Mouse (Mus musculus) liver, embryonic 14.5 days (tissue): ENCODE measurements around the gene Olfr285. TPM values are rescaled to one million over a fixed set of nuclear protein-coding genes. Genes with fewer than 3 reads are reported as not detected.

Source experiments
- ATAC-seq: fragments of 200-750 bp; cut with Nextera tagmentation; 2 replicates; pipeline ENCODE4 v1.8.0; 2017; ENCODE audit warnings: moderate number of reproducible peaks, mild to moderate bottlenecking, moderate library complexity; ENCODE audit not compliant: insufficient read depth
- DNase-seq, 3 experiments: peaks; one replicate each; pipeline ENCODE4 v3.0.0-alpha.2; 2012 to 2013; ENCODE audit warnings: low read depth in 3 of 3, low spot score in 3 of 3
- H3K27ac ChIP-seq: fragments of 300-500 bp; sonication (generic); 2 replicates; pipeline ENCODE4 v1.5.1; 2014; ENCODE audit warnings: moderate library complexity, mild to moderate bottlenecking, control low read depth, inconsistent platforms
- H3K27me3 ChIP-seq: fragments of 300-500 bp; sonication (generic); 2 replicates; pipeline ENCODE4 v1.6.1; 2014; ENCODE audit warnings: mild to moderate bottlenecking, low read length, moderate library complexity; ENCODE audit not compliant: control insufficient read depth, insufficient read depth
- H3K36me3 ChIP-seq: fragments of 300-500 bp; sonication (generic); replicated peaks from 2 replicates; pipeline ENCODE4 v1.6.1; 2014; ENCODE audit warnings: low read depth; ENCODE audit not compliant: control insufficient read depth, insufficient read depth
- H3K4me1 ChIP-seq, 2 experiments: fragments of 200-500 bp in 1 of 2; fragments of 300-500 bp in 1 of 2; sonication (generic) in 1 of 2; replicated peaks; 2 replicates each; pipeline ENCODE4 v1.6.1; 2012 to 2014; ENCODE audit warnings: antibody characterized with exemption in 1 of 2, inconsistent platforms in 1 of 2, low read length in 1 of 2; ENCODE audit not compliant: control insufficient read depth in 2 of 2, insufficient read depth in 2 of 2
- H3K4me2 ChIP-seq: fragments of 300-500 bp; sonication (generic); 2 replicates; pipeline ENCODE4 v1.6.1; 2014; ENCODE audit warnings: low read depth, mild to moderate bottlenecking, control low read depth, moderate library complexity
- H3K4me3 ChIP-seq, 2 experiments: fragments of 200-500 bp in 1 of 2; fragments of 300-500 bp in 1 of 2; sonication (generic) in 1 of 2; 2 replicates each; pipeline ENCODE4 v1.5.1; 2012 to 2014; ENCODE audit warnings: low read depth in 2 of 2, low read length in 2 of 2, mild to moderate bottlenecking in 2 of 2, control low read depth in 1 of 2, inconsistent platforms in 1 of 2, moderate library complexity in 1 of 2; ENCODE audit not compliant: insufficient read depth in 1 of 2
- H3K9ac ChIP-seq: fragments of 300-500 bp; sonication (generic); replicated peaks from 2 replicates; pipeline ENCODE4 v1.6.1; 2014; ENCODE audit warnings: mild to moderate bottlenecking, control low read depth, moderate library complexity
- H3K9me3 ChIP-seq: fragments of 300-500 bp; sonication (generic); 2 replicates; pipeline ENCODE4 v1.6.1; 2016; ENCODE audit warnings: low read length, mixed read lengths; ENCODE audit not compliant: control insufficient read depth
- CTCF ChIP-seq: IDR thresholded peaks from 2 replicates; pipeline ENCODE4 v1.5.1; 2016; ENCODE audit warnings: antibody characterized with exemption, low read depth, control low read depth
- EP300 ChIP-seq: IDR thresholded peaks from 2 replicates; pipeline ENCODE4 v1.6.1; 2016; ENCODE audit warnings: antibody characterized with exemption, low read depth
- WGBS: fragments of 180-500 bp; shearing (Covaris S2); extraction: QIAGEN DNeasy Blood & Tissue Kit; methylation state at CpG from one replicate; pipeline ENCODE4 v1.1.7; 2014; ENCODE audit not compliant: insufficient replicate concordance; 5-methylcytosine and 5-hydroxymethylcytosine counted together
- polyA plus RNA-seq, 2 experiments: library from polyadenylated mRNA; depleted of rRNA in 1 of 2; stranded (reverse) in 1 of 2; unstranded in 1 of 2; fragments of >200 nt; fragmentation: Nextera tagmentation in 1 of 2; extraction: Ambion mirVana in 1 of 2; gene quantifications; 2 replicates each; pipeline versions ENCODE4 v1.2.1 to v1.2.3; 2012 to 2014

The Olfr285 gene
- polyA plus RNA-seq (2012; rRNA removed): not detected in 2 replicates
- not detected in 2 replicates for polyA plus RNA-seq (2014; fragmentation: Nextera tagmentation; extraction: Ambion mirVana)

DNA sequence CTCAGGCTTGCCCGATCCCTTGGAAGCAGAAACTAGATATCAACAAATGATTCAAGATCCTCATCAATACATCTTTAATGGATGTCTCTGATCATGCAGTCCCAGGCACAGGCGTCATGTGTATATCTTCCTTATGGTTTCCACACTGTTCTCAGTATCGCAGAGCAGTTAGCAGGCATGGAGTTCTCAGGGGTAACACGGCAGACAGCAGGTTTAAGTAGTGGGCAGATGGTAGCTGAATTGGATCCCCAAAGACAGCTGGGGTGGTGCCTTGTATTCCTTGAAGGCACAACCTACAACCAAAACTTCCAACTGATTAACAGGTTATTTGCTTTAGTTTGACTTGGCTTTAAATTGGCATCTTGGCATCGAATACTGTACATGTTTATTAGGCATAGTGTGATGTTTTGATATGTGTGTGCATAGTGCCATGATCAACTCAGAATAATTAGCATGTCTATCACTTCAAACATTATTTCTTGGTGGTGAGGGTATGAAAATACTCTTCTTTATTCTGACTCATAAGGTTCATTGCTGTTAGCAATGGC is at the start of gene Olfr285:
Olfr285 (minus strand) TSS at position 177 of the 548 bp plus-strand sequence.
- no peaks in the 10 kb centered on the region for H3K36me3 ChIP-seq
- DNase-seq (no peak), ATAC-seq (no peak)
- TF ChIP-seq EP300: no peak
- no peak for TF ChIP-seq CTCF
- no peaks in the 10 kb centered on the region for H3K27me3 ChIP-seq
- no peaks in the 10 kb centered on the region for H3K4me1 ChIP-seq
- no peak within 1 kb of the TSS for H3K4me2 ChIP-seq
- no peaks in the 10 kb centered on the region for H3K9me3 ChIP-seq
- H3K27ac ChIP-seq: no peak within 1 kb of the TSS
- H3K9ac ChIP-seq: no peak within 1 kb of the TSS
- no peak within 1 kb of the TSS for H3K4me3 ChIP-seq
- WGBS: 65% methylated on average over 5 of the region's 5 CpGs

- ATAC-seq (no peak), DNase-seq (no peak)
- H3K4me1 ChIP-seq: no peaks in the 10 kb centered on the region
- TF ChIP-seq EP300: no peak
- TF ChIP-seq CTCF: no peak
- no peak within 1 kb of the TSS for H3K4me2 ChIP-seq
- no peaks in the 10 kb centered on the region for H3K9me3 ChIP-seq
- no peaks in the 10 kb centered on the region for H3K27me3 ChIP-seq
- WGBS: 70% methylated on average over 8 of the region's 8 CpGs
- H3K4me3 ChIP-seq: no peak within 1 kb of the TSS
- no peak within 1 kb of the TSS for H3K27ac ChIP-seq
- no peak within 1 kb of the TSS for H3K9ac ChIP-seq
- H3K36me3 ChIP-seq: no peaks in the 10 kb centered on the region
Observed at GRCm38 (mm10) chr15:98340887-98341286, 23.7 kb upstream of the Olfr285 start, which contains the start of gene Olfr284. Gene Olfr284 (minus strand): TSS chr15:98340987.

DNA sequence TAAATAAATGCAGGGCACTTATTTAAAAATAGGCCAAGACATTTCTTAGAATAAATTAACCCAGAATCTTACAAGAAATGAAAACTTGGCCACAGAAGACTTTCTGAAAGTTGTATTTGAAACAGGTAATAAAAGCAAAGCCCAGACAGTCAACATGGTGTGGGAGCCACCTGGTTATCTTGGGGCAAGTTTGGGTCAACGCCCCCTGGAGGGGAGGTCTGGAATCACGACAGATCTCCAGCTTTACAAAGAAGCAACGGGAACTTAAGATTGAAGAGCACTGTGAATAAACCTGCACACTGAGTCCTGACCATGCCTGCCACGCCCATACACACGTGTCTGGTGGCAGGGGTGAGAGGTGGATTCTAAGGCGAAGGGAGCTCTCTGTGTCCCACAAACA is 1.4 kb downstream of the Olfr285 start:
- TF ChIP-seq CTCF (peak; percentile 31), EP300 (no peak)
- Histone ChIP-seq H3K27ac (no peak overlapping the region), H3K36me3 (no peaks in the 10 kb centered on the region), H3K27me3 (no peaks in the 10 kb centered on the region), H3K4me3 (no peak overlapping the region), H3K4me2 (no peak overlapping the region), H3K4me1 (no peaks in the 10 kb centered on the region), H3K9ac (no peak overlapping the region), H3K9me3 (no peaks in the 10 kb centered on the region)
- 30% methylated on average over 6 of the region's 6 CpGs for WGBS
- no peak for ATAC-seq
- no peak for DNase-seq

DNA sequence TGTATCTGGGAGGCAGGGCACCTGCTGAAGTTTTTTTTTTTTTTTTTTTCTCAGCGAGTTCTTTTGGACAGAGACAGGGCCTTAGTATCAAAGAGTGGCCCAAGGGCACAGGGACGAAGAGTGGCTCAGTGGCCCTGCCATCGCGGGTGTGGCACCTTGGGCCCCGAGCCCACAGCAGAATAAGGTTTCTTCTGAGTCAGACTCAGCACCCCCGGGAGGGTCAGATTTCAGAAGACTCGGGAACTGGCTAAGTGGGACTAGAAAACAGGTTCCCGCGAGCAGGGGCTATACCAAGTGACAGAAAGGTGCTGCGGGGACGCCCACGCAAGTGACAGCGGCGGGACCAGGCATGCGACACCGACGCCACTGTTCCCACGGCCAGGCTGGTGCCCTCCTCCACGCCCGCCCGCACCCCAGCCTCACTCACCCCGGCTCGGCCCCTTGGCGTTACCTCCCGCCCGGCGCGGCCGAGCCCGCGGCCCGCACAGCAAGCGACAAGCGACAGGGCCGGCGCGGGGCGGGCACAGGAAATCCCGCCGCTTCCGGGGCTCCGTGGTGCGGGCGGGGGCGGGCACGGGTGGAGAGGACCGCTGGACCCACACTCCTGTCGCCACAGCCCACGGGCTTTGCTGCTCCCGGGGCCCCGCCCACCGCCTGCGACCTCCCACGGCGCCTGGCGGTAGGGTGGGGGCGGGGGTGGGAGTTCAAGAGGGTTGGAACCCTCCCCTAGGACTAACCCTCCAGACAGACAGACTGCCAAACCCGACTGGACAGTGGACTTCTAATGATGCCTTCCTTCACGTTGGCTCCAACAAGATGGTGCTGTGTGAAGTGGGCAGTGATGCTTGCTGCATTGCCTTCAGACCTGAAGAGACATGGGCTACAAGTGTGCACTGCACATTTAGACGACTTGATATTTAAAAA is 21.3 kb downstream of the Olfr285 start, which contains the start of gene Zfp641:
Zfp641 (minus strand) TSS at position 534 of the 924 bp plus-strand sequence.
- WGBS: 3% methylated on average over 58 of the region's 60 CpGs
- Histone ChIP-seq H3K36me3 (no peaks in the 10 kb centered on the region), H3K9ac (no peak within 1 kb of the TSS), H3K4me3 (peak within 1 kb of the TSS; percentile 40 to 45), H3K4me1 (no peaks in the 10 kb centered on the region), H3K9me3 (no peaks in the 10 kb centered on the region), H3K4me2 (peak within 1 kb of the TSS; percentile 45), H3K27ac (no peak within 1 kb of the TSS), H3K27me3 (peaks cover 15% of the 10 kb centered on the region)
- no peak for TF ChIP-seq EP300
- TF ChIP-seq CTCF: no peak
- DNase-seq (no peak), ATAC-seq (no peak)

GRCm38 (mm10) chr15:98293651-98294050 is 23.5 kb downstream of the Olfr285 start:
- TF ChIP-seq EP300: no peak
- no peak for TF ChIP-seq CTCF
- DNase-seq: no peak
- 67% methylated on average over 8 of the region's 8 CpGs for WGBS
- Histone ChIP-seq H3K36me3 (no peaks in the 10 kb centered on the region), H3K9me3 (no peaks in the 10 kb centered on the region), H3K27ac (no peak overlapping the region), H3K4me3 (no peak overlapping the region), H3K4me2 (no peak overlapping the region), H3K9ac (no peak overlapping the region), H3K27me3 (peaks cover 15% of the 10 kb centered on the region), H3K4me1 (no peaks in the 10 kb centered on the region)
- no peak for ATAC-seq
